Mouse (Mus musculus): ENCODE data around the gene Rere. TPM values are rescaled to one million over a fixed set of nuclear protein-coding genes. Genes with fewer than 3 reads are reported as not detected.

The Rere gene
- total and polyA plus RNA-seq, 3 experiments: 4.1 to 31.8 TPM; not detected in 1

DNA sequence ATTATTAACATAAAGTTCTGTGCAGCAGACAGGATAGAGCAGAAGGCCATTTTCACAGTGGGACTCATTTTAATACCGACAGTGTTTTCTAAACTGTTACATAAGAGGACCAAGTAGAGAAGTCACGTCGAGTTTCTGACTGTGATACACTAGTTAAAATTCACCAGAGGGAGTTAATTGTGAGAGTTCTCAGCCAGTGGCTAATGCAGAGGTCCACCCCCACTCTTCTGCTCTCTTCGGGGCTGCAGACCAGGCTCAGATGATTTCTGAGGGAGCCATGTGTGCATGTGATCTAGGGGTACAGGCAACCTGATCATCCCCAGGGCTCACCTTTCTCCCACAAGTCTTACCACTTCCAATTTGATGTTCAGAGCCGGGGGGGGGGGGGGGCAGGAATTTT lies 281.8 kb downstream of the Rere start:
- H3K9me3 ChIP-seq (replicated peaks; ENCODE audit: insufficient read depth, low read length): no peaks in the 10 kb centered on the region
- no peak for DNase-seq (ENCODE audit: low read depth, low spot score)
- no peak overlapping the region for H3K4me3 ChIP-seq (ENCODE audit: control insufficient read depth in 1 of 2, insufficient read depth in 1 of 2, low read depth in 2 of 2, low read length in 2 of 2)
- peaks cover 0 to 35% of the 10 kb centered on the region in 2 experiments; a peak in 2 of 4 replicates for H3K36me3 ChIP-seq (ENCODE audit: control insufficient read depth in 1 of 2, insufficient read depth in 2 of 2, low read length in 2 of 2)
- H3K27me3 ChIP-seq (ENCODE audit: control insufficient read depth in 1 of 2, insufficient read depth in 2 of 2, low read length in 2 of 2): no peaks in the 10 kb centered on the region
- peaks cover 11 to 37% of the 10 kb centered on the region in 2 experiments for H3K4me1 ChIP-seq (ENCODE audit: control insufficient read depth in 1 of 2, insufficient read depth in 2 of 2, low read length in 2 of 2)
- no peaks in the 10 kb centered on the region for H3K79me2 ChIP-seq (ENCODE audit: control insufficient read depth, insufficient read depth, low read length, poor library complexity)
- H3K9ac ChIP-seq (ENCODE audit: control insufficient read depth, low read depth, low read length, poor library complexity, severe bottlenecking): no peak overlapping the region
- no peak for TF ChIP-seq TCF12 (IDR thresholded peaks at IDR 0.05; ENCODE audit: low read depth, low read length)
- TF ChIP-seq GABPA (IDR thresholded peaks at IDR 0.05; ENCODE audit: low read depth, low read length): no peak
- no peak for TF ChIP-seq POLR2A (IDR thresholded peaks at IDR 0.05; ENCODE audit: control insufficient read depth in 1 of 2, insufficient read depth in 1 of 2, low read depth in 1 of 2, low read length in 2 of 2, poor library complexity in 1 of 2)
- no peak for TF ChIP-seq MXI1 (IDR thresholded peaks at IDR 0.05; ENCODE audit: low read depth, low read length)
- no peak for TF ChIP-seq ELF1 (IDR thresholded peaks at IDR 0.05; ENCODE audit: low read depth, low read length)
- TF ChIP-seq USF2 (IDR thresholded peaks at IDR 0.05; ENCODE audit: borderline replicate concordance in 1 of 2, insufficient read depth in 1 of 2, low read depth in 1 of 2, low read length in 2 of 2): no peak
- TF ChIP-seq UBTF (IDR thresholded peaks at IDR 0.05; ENCODE audit: borderline replicate concordance, insufficient read depth, low read depth, low read length): no peak
- no peak for TF ChIP-seq ZC3H11A (IDR thresholded peaks at IDR 0.05; ENCODE audit: low read depth, low read length)
- no peak for TF ChIP-seq CHD2 (IDR thresholded peaks at IDR 0.05; ENCODE audit: low read length)
- no peak overlapping the region for H3K27ac ChIP-seq (ENCODE audit: control insufficient read depth, low read depth, low read length)

DNA sequence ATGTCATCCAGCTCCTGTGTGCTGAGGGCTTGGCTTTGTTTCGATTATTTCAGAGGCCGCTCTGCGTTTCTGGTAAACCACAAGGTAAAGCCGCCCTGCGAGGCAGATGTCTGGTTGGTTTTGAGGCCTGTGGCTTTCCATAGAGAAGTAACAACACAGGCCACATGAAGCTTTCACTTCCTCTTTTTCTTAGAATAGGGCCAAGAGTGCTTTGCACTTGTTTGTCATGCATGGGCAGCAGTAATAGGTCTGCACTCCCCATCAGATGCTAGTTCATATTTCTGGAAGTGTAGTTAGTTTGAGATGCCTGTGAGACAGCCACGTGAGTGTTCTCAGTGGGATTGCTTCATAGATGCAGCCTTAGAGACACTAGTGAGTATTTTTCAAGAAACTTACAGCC lies 284.7 kb downstream of the Rere start:
- peak overlapping the region; percentile 87 for H3K27ac ChIP-seq (ENCODE audit: control insufficient read depth, low read depth, low read length)
- TF ChIP-seq TCF12 (IDR thresholded peaks at IDR 0.05; ENCODE audit: low read depth, low read length) (peak; percentile 75), POLR2AphosphoS5 (IDR thresholded peaks at IDR 0.05; ENCODE audit: borderline replicate concordance, low read depth, low read length) (no peak), RAD21 (IDR thresholded peaks at IDR 0.05; ENCODE audit: low read depth, low read length) (no peak), EP300 (IDR thresholded peaks at IDR 0.05; ENCODE audit: low read depth in 1 of 2, low read length in 2 of 2) (peak; percentile 77 to 85), GATA1 (IDR thresholded peaks at IDR 0.05; ENCODE audit: low read depth, low read length) (no peak), SMC3 (IDR thresholded peaks at IDR 0.05; ENCODE audit: low read depth, low read length) (no peak), TBP (IDR thresholded peaks at IDR 0.05; ENCODE audit: low read depth, low read length) (peak; percentile 73), NRF1 (IDR thresholded peaks at IDR 0.05; ENCODE audit: insufficient read depth, low read depth, low read length, poor library complexity, severe bottlenecking) (no peak), USF1 (IDR thresholded peaks at IDR 0.05; ENCODE audit: low read depth, low read length) (peak; percentile 39; the same call in 1 of the 2 replicates), USF2 (IDR thresholded peaks at IDR 0.05; ENCODE audit: borderline replicate concordance in 1 of 2, insufficient read depth in 1 of 2, low read depth in 1 of 2, low read length in 2 of 2) (no peak), MYC (IDR thresholded peaks at IDR 0.05; ENCODE audit: low read depth, low read length) (peak; percentile 91), NELFE (IDR thresholded peaks at IDR 0.05; ENCODE audit: low read depth, low read length) (no peak), JUND (IDR thresholded peaks at IDR 0.05; ENCODE audit: low read depth, low read length) (no peak), ETS1 (IDR thresholded peaks at IDR 0.05; ENCODE audit: low read depth, low read length) (peak; percentile 95), MAZ (IDR thresholded peaks at IDR 0.05; ENCODE audit: low read depth, low read length) (no peak), GABPA (IDR thresholded peaks at IDR 0.05; ENCODE audit: low read depth, low read length) (no peak), MAX (IDR thresholded peaks at IDR 0.05; ENCODE audit: low read length) (peak; percentile 76; the same call in 1 of the 2 replicates), ZMIZ1 (IDR thresholded peaks at IDR 0.05; ENCODE audit: low read depth, low read length) (no peak), MYB (IDR thresholded peaks at IDR 0.05; ENCODE audit: low read depth, low read length) (no peak), MAFK (IDR thresholded peaks at IDR 0.05; ENCODE audit: borderline replicate concordance, low read depth, low read length) (peak; percentile 54; the same call in 1 of the 2 replicates), MXI1 (IDR thresholded peaks at IDR 0.05; ENCODE audit: low read depth, low read length) (peak; percentile 89), POLR2A (IDR thresholded peaks at IDR 0.05; ENCODE audit: control insufficient read depth in 1 of 2, insufficient read depth in 1 of 2, low read depth in 1 of 2, low read length in 2 of 2, poor library complexity in 1 of 2) (no peak), ZC3H11A (IDR thresholded peaks at IDR 0.05; ENCODE audit: low read depth, low read length) (no peak), ZKSCAN1 (IDR thresholded peaks at IDR 0.05; ENCODE audit: low read depth, low read length) (no peak), HCFC1 (IDR thresholded peaks at IDR 0.05; ENCODE audit: low read depth, low read length) (peak; percentile 48; the same call in 1 of the 2 replicates), KAT2A (conservative IDR thresholded peaks at IDR 0.05; ENCODE audit: low read depth, low read length) (no peak), SIN3A (IDR thresholded peaks at IDR 0.05; ENCODE audit: low read length) (peak; percentile 96), ELF1 (IDR thresholded peaks at IDR 0.05; ENCODE audit: low read depth, low read length) (no peak)

More for the DNA sequence above, 284.7 kb downstream of the Rere start:
- DNase-seq (ENCODE audit: low read depth, low spot score): peak; percentile 95
- H3K9ac ChIP-seq (ENCODE audit: control insufficient read depth, low read depth, low read length, poor library complexity, severe bottlenecking): peak overlapping the region; percentile 18
- H3K4me3 ChIP-seq (ENCODE audit: control insufficient read depth in 1 of 2, insufficient read depth in 1 of 2, low read depth in 2 of 2, low read length in 2 of 2): no peak overlapping the region
- peaks cover 11 to 44% of the 10 kb centered on the region in 2 experiments for H3K4me1 ChIP-seq (ENCODE audit: control insufficient read depth in 1 of 2, insufficient read depth in 2 of 2, low read length in 2 of 2)
- no peaks in the 10 kb centered on the region for H3K9me3 ChIP-seq (replicated peaks; ENCODE audit: insufficient read depth, low read length)
- no peaks in the 10 kb centered on the region for H3K27me3 ChIP-seq (ENCODE audit: control insufficient read depth in 1 of 2, insufficient read depth in 2 of 2, low read length in 2 of 2)
- H3K79me2 ChIP-seq (ENCODE audit: control insufficient read depth, insufficient read depth, low read length, poor library complexity): no peaks in the 10 kb centered on the region; the same call in 1 of the 2 replicates
- peaks cover 0 to 46% of the 10 kb centered on the region in 2 experiments; a peak in 2 of 4 replicates for H3K36me3 ChIP-seq (ENCODE audit: control insufficient read depth in 1 of 2, insufficient read depth in 2 of 2, low read length in 2 of 2)

Measured in MEL (cell line).